Mouse (Mus musculus) MEL (cell line): Measurements from ENCODE around the gene Ggt1.

Source experiments
- CTCF ChIP-seq, 3 experiments: IDR thresholded peaks in 2 of 3; conservative IDR thresholded peaks in 1 of 3; 2 replicates each; pipeline ENCODE4 v1.5.1; 2011 to 2012; ENCODE audit warnings: low read length in 3 of 3, low read depth in 2 of 3, mild to moderate bottlenecking in 2 of 3, improper control_type of control experiment in 1 of 3, inconsistent platforms in 1 of 3, mixed read lengths in 1 of 3, moderate library complexity in 1 of 3; ENCODE audit not compliant: control insufficient read depth in 1 of 3, insufficient read depth in 1 of 3, poor library complexity in 1 of 3, severe bottlenecking in 1 of 3
- MAX ChIP-seq: IDR thresholded peaks from 2 replicates; pipeline ENCODE4 v1.6.1; 2011; ENCODE audit warnings: low read length, improper control_type of control experiment
- MYC ChIP-seq: IDR thresholded peaks from 2 replicates; pipeline ENCODE4 v1.6.1; 2011; ENCODE audit warnings: low read depth, mild to moderate bottlenecking, low read length, improper control_type of control experiment, moderate library complexity
- NELFE ChIP-seq: IDR thresholded peaks from 2 replicates; pipeline ENCODE4 v1.6.1; 2011; ENCODE audit warnings: low read depth, low read length, improper control_type of control experiment
- POLR2AphosphoS5 ChIP-seq: IDR thresholded peaks from 2 replicates; pipeline ENCODE4 v1.6.1; 2012; ENCODE audit warnings: low read depth, borderline replicate concordance, mild to moderate bottlenecking, inconsistent platforms, low read length, moderate library complexity, mixed read lengths
- RCOR1 ChIP-seq: IDR thresholded peaks from 2 replicates; pipeline ENCODE4 v1.6.1; 2012; ENCODE audit warnings: low read depth, mild to moderate bottlenecking, inconsistent platforms, low read length, improper control_type of control experiment
- SIN3A ChIP-seq: IDR thresholded peaks from 2 replicates; pipeline ENCODE4 v1.6.1; 2012; ENCODE audit warnings: low read length, improper control_type of control experiment, inconsistent platforms
- USF1 ChIP-seq: IDR thresholded peaks from 2 replicates; pipeline ENCODE4 v1.6.1; 2014; ENCODE audit warnings: low read depth, mild to moderate bottlenecking, inconsistent platforms, low read length, improper control_type of control experiment, moderate library complexity
- USF2 ChIP-seq, 2 experiments: IDR thresholded peaks; 2 replicates each; pipeline ENCODE4 v1.6.1; 2011 to 2012; ENCODE audit warnings: improper control_type of control experiment in 2 of 2, low read length in 2 of 2, borderline replicate concordance in 1 of 2, inconsistent platforms in 1 of 2, low read depth in 1 of 2, mild to moderate bottlenecking in 1 of 2; ENCODE audit not compliant: insufficient read depth in 1 of 2

- no peak for TF ChIP-seq USF1
- no peak for TF ChIP-seq RCOR1
- TF ChIP-seq POLR2AphosphoS5 = no peak
- no peak for TF ChIP-seq NELFE
- no peak for TF ChIP-seq USF2 (IDR thresholded peaks at IDR 0.05; ENCODE audit: borderline replicate concordance in 1 of 2, insufficient read depth in 1 of 2, low read depth in 1 of 2, low read length in 2 of 2)
- TF ChIP-seq MYC = no peak
- TF ChIP-seq MAX = no peak
- no peak for TF ChIP-seq CTCF (IDR thresholded peaks at IDR 0.05 in 2 of 3, conservative IDR thresholded peaks at IDR 0.05 in 1 of 3; ENCODE audit: control insufficient read depth in 1 of 3, insufficient read depth in 1 of 3, low read depth in 2 of 3, low read length in 3 of 3, poor library complexity in 1 of 3, severe bottlenecking in 1 of 3)
- no peak for TF ChIP-seq SIN3A
Measured at GRCm38 (mm10) chr10:75548486-75548885, 12.9 kb upstream of the Ggt1 start.
